Mouse (Mus musculus): ENCODE data around the gene Gm3238.
"Not testable (repeated sequence)": the region's sequence is repeated elsewhere in the genome, so short reads cannot be mapped to it uniquely, and the experiment has no call there.

The Gm3238 gene

GRCm38 (mm10) chr10:77741924-77742688 lies 29.0 kb downstream of the Gm3238 start, which contains the start of gene Gm18596:
Gene Gm18596, minus strand, starts transcription at chr10:77742638.
- not testable (repeated sequence) for DNase-seq

- DNase-seq: no peak
Measured at GRCm38 (mm10) chr10:77738929-77739328, 32.2 kb downstream of the Gm3238 start.

- no peak for DNase-seq
Measured at GRCm38 (mm10) chr10:77735928-77736327, 35.2 kb downstream of the Gm3238 start.

- peak in 1 of 2 experiments; percentile 38 for DNase-seq
Measured at GRCm38 (mm10) chr10:77729241-77729640, 41.9 kb downstream of the Gm3238 start.

- DNase-seq: peak in 1 of 2 experiments; percentile 40
Measured at GRCm38 (mm10) chr10:77728280-77728679, 42.8 kb downstream of the Gm3238 start.

GRCm38 (mm10) chr10:77726186-77726585 lies 44.9 kb downstream of the Gm3238 start, which contains the start of gene Gm10100:
Gene Gm10100, plus strand, starts transcription at chr10:77726486.
- DNase-seq: no peak

GRCm38 (mm10) chr10:77724855-77725254 lies 46.3 kb downstream of the Gm3238 start:
- no peak for DNase-seq
